Mouse (Mus musculus) lung, adult 18-20 months (tissue): ENCODE measurements at regions not wholly inside any gene's neighbourhood (a gene's known extent, or its start where the extent isn't known, plus 50 kb on each side); places are given as distances from the start of the nearest gene placed in this dataset.

Source experiments
- DNase-seq, 2 experiments: peaks; one replicate each; pipeline ENCODE4 v3.0.0; 2022; ENCODE audit warnings: mixed read lengths in 2 of 2

DNA sequence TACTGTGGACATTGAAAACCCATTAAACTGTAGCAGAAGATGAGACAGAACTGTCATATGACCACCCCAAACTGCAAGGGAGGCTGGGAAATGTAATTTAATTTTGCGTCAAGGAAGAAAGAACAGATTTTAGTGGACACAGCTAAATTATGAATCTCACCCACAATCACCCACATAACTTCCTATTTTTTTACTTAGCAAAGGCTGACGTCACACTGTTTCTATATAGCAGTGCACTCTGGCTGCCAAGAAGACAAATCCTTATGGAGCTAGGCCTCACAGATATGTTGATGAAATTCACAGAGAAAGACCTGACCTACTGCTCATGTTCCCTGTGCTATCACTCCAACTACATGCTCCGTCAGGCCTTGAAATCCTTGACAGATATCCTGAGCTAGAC is 118.5 kb upstream of the Lmo4 start:
- DNase-seq, result no peak

DNA sequence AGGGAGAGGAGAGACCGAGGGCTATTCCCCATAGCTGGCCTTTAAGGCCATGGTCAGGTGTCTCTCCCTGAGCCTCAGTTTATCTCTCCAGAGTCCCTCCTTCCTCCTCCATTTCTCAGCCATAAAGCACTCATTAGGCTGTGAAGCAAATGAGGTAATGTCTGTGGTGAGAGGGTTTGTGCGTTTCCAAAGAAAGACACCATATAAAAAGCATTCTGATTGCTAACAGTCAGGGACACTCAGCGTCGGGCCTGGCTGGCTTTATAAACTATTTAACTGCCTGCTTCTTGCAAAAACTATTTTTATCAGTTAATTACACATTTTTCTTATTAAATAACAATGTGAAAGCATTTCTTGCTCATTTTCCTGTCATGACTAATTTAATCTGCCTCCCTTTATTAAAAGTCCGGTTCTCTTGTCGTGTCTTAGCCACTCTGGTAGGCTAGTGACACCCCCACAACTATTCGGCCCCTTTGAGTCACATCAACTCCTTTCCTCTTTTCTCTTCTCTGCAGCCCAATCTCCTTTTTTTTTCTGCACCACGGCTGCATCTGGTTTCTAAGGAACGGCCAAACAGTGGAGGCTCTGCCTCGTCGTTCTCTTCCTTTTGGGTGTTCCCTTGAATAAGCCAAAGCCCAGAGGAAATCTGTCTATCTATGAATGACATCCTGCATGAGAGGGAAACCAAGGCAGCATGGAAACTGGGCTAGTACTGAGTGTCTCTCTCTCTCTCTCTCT is 114.6 kb upstream of the Lmo4 start:
- no peak for DNase-seq

DNA sequence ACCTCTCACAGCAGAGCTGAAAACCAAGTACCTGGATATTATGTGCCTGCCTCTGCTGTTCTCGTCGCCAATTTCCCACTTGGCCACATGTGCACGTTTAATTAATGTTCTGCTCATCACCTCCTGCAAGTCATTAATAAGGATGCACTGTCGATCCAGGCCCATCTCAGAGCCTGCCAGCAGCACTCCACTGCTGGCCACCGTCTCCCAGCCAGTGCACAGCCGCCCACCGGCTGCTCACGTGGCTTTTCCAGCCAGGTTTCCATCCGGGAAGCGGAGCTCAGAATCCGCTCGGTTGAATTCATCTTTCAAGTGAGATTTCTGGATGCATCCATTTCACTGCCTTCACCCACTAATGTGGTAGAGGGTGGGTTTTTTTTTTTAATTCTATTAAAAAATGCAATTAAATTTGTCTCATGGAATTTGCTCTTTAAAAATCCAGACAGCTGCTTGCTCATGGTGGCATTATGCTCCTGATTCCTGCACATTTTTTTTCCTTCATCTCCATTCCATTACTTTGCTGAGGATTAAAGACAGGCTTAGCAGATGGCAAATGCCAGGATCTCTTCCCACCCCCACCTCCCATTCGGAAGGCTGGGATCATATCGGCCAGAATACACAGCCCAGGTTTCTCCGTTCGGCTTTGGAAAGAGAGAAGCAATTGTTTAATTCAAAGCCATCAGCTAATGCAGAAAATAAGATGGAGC is 113.9 kb upstream of the Lmo4 start:
- DNase-seq, result no peak

DNA sequence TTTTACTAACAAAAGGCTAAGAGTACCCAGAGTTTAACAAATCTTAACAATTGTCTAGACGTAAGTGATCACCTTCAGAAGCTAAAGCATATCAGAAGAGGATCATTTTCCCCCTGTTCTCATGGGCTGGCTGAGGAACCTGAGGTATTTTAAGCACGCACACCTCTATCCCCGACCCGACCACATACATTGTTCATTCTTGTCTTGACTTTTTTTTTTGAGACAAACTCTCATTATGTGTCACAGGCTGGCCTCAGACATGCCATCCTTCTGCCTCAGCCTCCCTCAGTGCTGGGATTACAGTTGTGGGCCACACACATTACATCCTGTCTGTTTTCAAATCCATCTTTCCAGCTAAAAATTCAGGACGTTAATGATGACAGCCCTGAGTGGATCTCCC is 105.7 kb upstream of the Lmo4 start:
- no peak for DNase-seq

DNA sequence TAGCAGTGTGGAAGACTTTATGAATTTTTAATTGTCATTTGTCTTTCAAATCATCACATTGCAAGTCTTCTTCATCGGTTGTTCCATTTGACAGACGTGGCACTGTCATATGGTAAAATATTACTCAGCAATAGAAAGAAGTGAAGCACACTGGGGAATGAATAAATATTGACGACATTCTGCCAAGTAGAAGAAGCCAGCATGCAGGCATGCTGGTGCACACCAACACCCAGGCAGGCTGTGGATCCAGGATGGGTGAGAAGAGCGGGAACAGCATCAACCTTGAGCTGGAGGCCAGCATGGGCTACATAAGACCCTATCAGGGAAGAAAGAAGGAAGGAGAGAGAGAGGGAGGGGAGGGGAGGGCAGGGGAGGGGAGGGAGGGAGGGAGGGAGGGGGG is 103.6 kb upstream of the Lmo4 start:
- DNase-seq, result no peak

DNA sequence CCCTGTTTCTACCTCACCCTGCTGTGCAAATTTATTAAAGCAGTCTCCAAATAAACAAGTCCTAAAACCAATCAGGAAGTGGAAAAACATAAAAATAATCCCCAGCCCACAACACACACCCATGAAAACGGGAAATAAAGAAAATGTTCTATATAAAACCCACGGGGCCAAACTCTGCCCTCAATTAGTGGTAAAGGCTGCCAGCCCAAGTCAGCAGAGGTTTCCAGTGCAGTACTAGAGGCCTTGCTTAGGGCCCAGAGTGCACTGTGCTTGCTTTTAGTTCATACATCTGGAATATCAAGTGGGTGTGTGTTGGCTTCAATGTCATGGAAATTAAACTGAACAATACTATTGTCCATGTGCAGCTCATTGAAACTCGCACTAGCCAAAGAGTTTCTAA is 102.5 kb upstream of the Lmo4 start:
- no peak for DNase-seq

DNA sequence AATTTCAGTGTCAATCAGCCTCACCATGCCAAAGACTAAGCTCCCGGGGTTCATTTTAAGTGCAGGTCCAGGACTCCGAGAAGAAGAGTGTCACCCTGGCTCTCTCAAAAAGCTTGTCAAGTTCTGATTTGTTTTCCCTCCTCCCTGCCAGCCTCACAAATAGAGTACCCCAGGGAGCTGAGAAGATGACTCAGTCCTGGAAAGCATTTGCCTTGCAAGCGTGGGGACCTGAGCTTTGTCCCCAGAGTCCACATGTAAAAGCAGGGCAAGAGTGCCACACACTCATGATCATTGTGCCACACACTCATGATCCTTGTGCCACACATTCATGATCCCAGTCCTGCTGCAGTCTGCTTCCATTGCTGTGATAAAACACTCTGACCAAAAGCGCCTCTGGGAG is 100.4 kb upstream of the Lmo4 start:
- DNase-seq, result no peak

DNA sequence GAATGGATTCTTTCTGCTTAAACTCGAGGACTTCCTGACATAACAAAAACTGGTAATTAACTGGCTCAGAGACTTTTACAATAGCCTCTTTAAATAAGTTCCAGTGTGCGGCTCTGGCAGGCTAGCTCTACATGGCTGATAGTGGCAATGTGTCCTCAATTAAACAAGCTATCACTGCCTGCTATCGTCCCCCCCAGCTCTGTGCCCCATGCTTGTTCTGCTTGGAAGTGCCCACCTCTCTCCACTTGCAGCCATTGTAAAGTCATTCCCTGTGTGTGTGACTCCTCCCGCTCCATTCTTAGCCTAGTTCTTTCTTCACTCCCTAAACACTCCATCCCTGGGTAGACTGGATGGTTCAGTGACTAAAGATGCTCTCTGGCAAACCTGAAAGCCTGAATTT is 99.9 kb upstream of the Lmo4 start:
- no peak for DNase-seq

DNA sequence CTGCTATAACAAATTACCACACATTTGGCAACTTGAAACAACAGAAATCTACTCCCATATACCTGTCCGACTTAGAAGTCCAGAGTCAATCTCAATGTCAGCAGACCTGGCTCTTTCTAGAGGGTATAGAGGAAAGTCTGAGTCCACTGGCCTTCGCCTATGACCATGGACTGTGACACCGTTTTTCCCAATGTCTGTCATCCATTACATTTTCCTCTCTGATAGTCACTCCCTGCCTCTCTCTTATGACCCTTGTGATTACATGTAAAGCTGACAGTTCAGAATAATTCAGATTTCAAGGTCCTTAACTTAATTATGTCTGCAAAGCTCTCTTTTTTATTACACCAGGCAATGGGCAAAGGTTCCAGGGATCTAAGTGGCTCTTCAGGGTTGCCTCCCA is 97.6 kb upstream of the Lmo4 start:
- DNase-seq, result no peak

DNA sequence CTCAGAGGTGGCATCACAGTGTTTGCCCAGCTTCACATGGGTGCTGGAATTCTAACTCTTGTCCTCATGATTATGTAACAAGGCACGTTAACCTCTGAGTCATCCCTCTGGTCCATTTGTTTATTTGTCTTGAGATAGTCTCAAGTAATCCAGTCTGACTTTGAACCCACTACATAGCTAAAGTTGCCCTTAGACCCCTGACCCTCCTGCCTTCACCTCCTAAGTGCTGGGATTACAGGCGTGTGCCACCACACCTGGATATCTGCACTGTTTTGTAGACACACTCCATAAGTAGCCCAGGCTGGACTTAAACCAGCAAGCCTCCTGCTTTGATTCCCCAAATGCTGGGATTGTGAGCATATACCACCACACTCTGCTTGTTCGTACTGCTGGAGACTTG is 96.0 kb upstream of the Lmo4 start:
- no peak for DNase-seq

DNA sequence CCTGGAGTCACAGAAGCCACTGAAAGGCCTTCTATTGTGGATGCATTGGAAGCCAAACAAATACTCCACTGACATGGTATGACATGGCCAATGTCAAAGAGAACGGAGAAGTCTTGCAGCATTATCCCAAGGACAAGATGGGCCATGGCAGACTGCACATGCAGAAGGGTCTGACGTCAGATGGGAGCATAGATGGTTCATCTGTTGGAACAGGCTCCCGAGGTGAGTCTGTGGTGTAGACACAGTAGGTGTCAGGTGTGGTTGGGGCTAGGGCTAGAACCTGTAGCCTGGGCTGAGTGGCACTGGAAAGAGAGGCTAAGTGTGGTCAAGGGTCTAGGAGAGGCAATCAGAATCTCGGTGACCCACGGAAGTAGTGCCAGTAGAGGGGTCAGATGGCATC is 94.2 kb upstream of the Lmo4 start:
- DNase-seq, result no peak

DNA sequence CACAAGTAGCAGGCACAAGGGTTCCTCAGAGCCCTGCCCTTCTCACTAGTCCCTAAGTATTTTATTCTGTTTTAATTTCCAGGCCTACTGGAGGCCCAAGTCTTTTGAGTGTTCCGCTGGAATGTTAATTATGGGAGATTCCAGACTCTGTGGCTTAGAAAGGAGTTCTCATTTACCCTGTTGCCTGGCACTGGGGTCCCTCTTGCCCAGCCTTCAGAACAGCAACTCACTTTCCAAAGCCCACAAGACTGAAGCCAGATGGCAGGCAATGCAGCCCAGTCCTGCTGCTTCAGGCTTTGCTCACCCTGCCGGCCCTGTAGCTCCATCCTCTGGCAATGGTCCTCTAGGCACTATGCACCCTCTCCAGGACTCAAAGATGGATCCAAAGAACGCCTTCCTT is 84.5 kb upstream of the Lmo4 start:
- no peak for DNase-seq

DNA sequence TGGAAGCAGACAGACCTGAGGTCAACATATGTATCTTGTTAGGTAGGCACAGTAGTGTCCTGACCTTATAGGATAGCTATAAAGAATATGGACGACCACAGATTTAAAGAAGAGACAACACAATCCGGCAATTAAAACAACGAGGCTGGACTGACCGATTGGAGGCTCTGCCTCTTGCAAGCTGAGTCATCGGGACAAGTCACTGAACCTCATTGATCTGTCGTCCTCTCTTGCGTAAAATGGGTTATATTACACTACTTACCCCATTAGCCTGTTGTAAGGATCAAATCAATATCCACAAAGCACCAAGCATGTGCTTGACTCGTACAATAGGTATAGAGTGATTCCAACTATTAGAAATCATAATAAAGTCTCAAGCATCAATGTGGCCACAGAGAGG is 81.1 kb upstream of the Lmo4 start:
- DNase-seq, result no peak

DNA sequence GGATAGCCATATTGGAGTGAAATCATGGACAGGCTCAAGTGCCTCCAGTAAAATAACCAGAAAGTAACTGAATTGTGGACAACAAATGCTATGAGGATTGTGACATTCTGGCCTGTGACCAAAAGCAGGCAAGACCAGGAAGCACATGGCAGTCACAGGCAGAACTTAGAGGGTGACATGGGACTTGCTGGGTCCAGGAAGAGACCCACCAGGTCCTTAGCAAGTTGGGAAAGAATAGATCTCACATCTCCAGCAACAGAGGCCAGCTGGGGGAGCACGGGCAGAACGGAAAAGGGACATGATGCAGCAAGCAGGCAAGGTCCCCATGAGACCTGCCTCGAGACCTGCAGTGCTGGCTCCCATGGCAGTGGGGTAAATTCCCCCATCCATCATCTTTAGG is 79.3 kb upstream of the Lmo4 start:
- DNase-seq, result no peak

DNA sequence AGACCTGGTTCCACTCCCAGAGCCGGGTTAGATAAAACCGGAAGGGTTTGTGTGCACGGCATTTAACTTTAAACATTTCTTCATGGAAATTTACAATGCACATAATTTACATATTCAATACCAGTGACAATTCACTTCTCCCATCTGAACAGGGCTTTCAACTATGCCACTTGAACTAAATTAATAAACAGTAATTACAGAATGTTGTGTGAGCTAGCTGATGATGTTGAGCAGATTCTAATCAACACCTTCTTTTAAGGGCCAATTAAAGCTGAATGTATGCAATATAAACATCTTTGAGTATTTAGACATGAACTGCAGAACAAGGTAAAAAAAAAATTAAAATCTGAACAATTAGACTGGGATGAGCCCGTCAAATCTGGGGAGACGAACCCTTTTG is 68.1 kb upstream of the Lmo4 start:
- no peak for DNase-seq

DNA sequence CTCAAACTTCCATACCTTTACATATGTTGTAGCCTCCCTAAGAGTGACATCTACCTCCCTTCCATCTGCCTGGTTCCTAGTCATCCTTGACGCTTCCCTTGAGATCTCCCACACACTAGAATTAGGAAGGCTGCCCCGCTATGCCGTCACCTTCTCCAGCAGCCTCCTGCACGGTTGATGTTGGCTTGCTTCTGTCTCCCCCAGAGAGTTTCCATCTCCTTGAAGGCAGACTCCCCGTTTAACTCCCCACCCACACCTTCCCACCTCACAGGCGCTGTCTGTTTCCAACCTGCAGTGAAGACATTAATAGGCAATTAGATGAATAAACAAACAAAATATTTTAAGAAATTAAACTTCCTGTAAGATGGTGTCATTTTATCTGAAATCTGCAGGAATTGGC is 65.2 kb upstream of the Lmo4 start:
- no peak for DNase-seq

DNA sequence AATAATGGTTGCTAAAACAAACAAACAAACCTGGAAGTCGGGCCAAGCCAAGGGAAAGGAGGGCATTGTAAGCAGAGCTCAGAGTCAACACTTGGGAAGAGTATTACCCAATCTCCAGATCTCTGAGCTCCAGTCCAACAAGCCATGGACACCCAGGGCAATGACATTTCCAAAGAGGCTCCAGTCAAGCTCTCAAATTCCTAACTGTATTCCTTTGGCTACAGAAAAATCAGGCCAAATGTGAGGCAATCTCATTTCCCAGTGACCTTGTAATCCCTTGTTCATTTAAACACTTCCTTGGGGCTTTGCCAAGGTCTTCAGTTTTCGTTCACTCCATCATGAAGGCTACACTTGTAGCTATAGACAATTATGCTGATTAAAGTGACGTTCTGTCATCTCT is 59.5 kb upstream of the Lmo4 start:
- peak; percentile 29 to 56 for DNase-seq

DNA sequence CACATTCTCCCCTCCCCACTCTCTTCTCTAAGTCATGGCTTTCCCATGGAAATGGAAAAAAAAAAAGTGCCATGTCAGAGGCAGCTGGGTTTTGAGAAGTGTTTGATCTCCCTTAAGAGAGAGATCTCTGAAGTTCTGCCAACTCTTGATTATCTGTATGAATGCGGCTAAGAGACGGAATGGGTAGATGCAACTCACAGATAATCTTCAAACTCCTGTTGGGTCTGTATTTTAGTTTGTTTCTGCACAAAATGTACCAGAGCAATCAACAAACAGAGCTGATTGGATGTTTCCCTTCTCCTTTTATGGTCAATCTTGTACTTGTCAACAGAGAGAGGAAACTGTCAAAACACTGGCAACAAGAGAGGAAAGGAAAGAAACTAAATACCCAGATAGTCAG is 55.9 kb upstream of the Lmo4 start:
- DNase-seq, result no peak

DNA sequence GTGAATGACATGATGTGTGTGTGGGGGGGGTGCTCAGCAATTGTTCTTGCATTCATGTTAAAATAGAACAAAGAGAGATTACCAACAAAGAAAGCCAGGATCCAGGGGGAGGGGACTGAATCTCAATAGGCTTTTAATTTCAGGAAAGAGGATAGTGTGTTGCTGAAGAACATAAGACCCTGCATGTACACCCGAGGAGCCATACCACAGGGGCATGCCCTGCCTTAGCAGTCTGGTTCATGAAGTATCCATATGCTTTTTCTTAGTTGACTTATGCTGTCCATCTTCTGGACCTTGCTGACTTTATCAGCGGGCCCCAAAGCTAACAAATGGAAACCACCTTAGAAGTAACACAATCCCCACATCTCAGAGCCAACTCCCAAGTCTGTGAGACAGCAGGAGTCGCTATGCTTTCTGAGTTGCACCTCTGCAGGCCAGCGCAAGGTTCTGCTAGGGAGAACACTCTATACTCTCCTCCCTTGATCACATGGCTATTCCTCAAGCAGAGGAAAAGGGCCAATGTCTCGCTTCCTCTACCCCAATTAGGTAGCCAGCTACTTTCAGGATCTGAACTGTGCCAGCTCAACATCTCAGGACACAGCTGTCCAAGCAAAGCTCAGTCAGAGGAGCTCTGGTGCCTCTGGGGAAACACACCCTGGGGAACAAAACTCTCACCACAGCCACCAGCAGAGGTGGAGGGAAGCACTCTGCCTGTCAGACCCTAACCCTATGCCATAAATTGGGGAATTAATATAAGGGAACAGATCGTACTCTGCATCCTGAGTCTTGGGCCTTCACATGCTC is 52.9 kb upstream of the Lmo4 start:
- DNase-seq, result no peak

DNA sequence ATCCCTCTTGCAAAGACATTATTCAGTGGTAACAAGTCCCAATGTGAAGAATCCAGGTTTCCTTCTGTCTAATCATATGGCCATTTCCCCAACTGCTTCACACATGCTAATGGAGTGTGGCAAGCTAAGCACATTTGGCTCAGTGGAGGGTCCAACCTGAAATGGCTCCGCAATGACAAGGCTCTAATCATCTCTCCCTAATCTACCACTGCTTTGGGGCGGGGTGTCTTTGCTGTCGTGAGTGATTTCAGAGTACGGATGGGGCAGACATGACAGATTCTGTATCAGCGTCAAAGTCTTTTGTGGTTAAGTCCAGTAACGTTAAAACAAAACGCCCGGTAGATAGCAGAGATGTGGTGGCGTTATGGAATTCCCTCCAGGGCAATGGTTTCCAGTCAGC is 52.2 kb upstream of the Lmo4 start:
- DNase-seq, result no peak

DNA sequence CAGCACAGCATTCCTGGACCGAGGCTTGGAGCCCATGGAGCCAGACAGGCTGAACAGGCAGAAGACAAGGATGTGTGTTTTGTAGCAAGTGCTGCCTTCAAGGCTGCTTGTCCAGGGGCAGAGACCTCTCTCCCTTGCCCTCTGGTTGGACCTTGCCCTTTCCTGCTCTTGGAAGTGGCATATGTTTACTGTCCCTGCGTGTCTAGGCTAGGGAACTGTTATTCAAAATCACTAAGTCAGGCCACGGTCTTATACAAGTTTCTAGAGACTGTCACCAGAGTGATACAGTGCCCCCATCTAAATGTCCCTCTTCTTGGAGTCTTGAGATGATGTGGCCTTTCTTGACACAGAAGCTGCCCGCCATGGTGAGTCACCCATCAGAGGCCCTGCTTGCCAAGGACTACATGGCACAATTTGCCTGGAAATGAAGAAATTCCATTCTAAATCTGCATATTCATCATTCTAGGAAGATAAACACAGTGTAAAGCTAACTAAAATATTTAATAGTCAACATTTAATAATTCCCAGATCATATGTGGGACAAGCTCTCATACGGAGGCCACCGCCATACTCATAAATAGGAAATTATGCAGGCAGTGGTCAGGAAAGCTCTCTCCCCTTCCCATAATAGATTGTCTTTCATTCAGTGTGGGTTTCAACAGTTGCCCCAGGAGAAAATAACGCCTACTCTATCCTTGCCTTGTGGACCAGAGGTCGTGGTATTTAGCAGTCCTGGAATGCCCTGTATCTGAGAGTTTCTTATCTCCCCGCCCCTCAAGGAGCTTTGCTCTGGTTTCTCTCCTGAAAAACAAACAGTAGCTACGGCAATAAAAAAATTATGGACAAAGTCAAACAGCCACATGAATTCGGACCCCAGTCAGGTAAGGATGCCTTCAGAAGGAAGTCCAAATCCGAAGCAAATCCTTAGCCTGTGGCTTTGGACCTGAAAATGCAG is 50.9 kb upstream of the Lmo4 start:
- no peak for DNase-seq
